Mouse (Mus musculus) embryo, embryonic 10 days (tissue): ENCODE measurements at regions not wholly inside any gene's neighbourhood (a gene's known extent, or its start where the extent isn't known, plus 50 kb on each side); places are given as distances from the start of the nearest gene placed in this dataset.

Source experiments
- DNase-seq: peaks from one replicate; pipeline ENCODE4 v3.0.0-alpha.2; 2015; ENCODE audit warnings: low spot score

DNA sequence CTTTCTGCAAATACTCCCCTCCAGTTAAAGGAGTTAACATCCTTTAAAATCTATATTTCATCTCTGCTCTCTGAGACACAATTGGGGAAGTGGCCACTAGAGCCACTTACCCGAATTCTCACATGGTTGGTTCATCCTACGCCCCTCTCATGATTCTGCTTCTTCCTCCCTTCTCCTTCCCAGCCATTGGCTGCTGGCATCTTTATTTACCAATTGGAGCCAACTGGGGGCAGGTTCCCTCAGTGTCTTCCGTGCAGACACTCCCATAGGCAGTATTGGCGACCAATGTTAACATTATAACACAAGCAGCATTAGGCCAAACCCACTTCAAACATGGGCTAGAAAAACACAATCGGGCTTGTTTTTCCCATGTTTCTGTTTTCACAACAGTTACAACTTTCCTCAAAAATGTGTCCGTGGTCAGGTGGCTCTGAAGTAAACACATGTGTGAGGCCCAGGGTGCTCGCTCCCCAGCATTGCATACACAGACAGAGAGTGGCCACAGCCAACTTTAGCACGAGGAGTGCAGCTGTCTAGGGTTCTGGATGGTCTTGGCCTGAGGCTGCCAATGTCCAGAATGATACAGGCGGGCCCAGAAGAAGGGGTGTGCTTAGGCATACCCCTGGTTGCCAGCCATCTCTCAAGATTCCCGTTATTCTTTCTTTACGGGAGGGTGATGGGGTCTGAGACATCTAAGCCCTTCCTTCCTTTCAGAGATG, 119.1 kb downstream of the Zfp706 start:
- no peak for DNase-seq

DNA sequence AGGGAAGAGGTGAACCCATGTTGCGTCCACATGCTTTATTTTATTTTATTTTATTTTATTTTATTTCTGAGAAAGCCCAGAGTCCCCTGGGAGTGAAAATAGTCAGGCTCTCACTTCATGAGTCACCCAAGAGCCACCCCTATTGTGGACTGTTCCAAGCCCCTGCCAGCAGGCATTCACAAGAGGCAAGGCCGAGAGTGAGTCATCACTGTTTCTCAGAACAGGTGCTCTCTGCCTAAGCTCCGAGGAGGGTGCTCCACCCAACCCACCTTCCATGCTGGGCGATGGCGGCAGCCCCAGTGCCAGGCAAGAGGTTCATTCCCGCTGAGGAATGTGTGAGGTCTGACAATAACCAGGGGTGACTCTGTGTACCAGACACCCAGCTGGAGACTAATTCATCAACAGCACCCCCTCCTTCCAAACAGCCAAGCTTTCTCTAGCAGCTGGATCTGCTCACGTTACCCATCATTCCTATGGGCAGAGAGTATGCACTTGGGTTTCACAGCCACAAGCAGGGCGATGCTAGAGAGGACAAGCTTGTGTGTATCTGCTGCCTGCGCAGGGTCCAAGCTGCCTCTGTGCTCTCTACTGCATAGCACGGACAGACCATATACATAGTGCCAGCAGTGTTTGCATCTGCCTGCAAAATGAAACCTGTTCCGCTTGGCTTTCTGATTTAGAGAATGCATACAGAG, 122.8 kb downstream of the Zfp706 start:
- DNase-seq: no peak

DNA sequence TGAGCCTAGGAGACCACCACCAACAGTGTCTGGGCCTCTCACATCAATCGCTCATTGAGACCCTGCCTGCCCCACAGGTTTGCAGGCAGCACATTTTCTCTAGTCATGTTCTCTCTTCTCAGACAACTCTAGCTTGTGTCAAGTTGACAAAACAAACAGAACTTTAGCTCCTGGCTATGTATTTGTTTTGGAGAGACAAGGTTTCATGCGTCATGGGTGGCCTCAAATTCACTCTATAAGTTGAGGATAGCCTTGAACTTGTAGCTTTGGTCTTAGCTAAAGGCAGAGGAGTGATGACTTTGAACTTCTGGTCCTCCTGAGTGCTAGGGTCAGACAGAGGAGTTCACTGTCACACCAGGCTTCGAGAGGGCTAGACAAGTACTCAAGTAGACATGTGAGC, 123.5 kb downstream of the Zfp706 start:
- DNase-seq: no peak

DNA sequence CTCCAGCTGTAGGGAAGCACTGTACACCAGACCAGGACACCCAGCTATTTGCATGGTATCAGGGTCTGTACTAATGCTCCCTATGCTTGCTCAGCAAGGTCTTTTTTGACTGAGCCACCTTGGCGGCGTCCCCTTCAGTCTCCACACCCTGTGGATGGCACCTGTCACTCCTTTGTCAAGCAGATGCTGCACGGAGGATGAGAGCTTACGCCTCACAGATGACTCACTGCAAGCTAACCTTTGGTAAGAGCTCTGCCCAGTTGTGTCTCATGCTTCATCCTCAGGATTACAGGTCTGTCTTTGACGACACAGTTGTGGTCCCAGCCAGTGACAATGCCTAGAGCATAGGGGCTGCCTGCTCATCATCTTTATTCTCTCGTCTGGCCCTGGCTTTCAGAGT, 124.4 kb downstream of the Zfp706 start:
- no peak for DNase-seq

DNA sequence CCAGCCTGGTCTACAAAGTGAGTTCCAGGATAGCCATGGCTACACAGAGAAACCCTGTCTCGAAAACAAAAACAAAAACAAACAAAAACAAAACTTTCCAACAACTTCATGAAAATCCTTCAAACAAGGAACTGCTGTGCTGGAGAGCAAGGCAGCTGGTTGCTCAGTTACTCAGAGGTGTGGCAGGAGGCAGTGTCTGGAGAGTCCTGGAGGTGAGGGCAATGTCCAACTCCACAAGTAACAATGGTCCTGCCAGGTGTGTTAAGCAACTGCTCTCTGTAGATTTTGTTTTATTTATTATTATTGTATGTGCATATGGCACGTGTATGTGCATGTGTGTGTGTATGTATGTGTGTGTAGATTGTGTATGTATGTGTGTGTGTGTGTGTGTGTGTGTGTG, 126.0 kb downstream of the Zfp706 start:
- DNase-seq: no peak

DNA sequence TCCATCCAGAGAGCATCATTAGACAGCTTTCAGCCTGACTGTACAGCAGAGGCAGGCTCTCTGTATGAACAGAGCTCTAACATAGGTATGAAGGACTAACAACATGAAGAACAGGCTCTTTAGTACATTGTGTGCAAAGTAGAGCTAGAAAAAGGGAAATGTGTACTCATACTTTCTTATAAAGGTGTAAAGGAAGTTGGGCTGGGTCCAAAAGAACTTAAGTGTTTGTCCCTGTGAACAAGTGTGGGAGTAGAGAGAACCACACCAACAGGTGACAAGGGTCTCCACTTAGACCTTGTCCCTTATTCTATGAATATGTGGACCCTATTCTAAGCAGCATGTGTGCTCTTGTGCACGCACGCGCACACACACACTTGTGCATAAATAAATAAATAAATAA, 127.0 kb downstream of the Zfp706 start:
- no peak for DNase-seq

DNA sequence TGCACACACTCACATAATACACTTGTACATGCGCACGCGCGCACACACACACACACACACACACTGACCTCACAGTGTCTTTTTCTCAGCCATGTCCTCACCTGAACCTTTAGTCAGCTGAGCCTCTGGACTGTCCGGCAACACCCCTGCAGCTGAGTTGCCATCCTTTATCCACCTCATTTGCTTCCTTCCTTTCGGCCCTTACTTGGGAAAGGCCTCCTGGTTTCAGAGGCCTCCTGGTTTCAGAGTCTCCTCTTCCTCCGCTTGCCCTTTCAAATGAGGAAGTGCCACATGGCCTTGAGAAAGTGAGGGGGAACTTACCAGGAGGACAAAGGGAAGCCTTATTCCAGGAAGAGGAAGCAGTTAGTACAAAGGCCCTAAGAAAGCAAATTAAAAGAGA, 128.0 kb downstream of the Zfp706 start:
- no peak for DNase-seq

DNA sequence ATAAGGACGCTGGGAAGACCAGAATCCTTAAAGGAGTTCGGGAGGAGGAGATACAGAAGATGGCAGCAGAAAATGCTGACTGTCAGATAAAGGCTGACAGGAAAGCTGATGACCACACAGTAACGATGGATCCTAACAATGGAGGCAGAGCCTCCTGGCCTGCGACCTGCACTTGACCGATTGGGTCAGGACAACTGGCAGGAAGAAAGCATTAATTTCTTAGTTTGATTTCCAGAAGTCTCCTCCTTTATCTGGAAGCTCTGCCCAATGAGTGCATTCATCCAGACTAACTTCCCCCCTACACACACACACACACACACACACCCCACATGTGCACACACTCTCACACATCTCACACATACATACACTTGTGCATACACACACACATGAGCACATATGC, 128.6 kb downstream of the Zfp706 start:
- DNase-seq: no peak

DNA sequence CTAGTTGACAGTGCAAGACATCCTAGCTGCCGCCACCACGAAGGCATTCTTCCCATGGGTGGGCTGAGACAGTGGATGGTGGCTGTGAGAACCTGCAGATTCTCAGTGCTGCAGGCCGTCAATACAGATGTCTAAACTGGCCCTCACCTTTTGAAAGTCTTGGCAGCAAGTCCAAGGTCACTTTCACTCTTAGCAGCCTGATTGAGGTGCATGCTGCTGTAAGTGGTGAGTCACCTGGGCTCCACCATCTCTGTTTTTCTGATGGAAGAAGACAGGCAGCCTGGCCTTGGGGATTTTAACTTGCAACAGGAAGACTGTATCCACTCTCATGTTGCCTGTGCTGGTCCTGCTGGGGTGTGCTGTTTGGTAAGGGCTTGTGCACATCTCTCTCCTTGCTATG, 129.3 kb downstream of the Zfp706 start:
- DNase-seq: no peak

DNA sequence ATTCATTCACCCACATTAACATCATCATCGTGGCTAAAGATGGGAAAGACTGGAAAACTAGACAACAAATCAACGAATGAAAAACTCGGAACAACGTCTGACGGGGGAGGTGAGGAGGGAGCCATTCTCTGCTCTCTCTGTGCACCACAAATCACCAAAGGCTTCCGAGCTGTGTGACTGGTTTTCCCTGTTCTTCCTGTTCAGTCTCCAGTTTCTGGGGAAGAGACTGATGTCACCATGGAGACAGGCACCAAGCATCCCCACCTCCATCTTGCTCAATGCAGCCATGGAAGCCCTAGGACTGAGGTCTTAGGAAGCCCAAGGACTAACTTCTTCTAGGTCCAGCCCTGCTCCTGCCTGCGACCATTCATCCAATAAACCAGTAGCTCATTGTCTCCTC, 130.1 kb downstream of the Zfp706 start:
- DNase-seq: peak; percentile 59

DNA sequence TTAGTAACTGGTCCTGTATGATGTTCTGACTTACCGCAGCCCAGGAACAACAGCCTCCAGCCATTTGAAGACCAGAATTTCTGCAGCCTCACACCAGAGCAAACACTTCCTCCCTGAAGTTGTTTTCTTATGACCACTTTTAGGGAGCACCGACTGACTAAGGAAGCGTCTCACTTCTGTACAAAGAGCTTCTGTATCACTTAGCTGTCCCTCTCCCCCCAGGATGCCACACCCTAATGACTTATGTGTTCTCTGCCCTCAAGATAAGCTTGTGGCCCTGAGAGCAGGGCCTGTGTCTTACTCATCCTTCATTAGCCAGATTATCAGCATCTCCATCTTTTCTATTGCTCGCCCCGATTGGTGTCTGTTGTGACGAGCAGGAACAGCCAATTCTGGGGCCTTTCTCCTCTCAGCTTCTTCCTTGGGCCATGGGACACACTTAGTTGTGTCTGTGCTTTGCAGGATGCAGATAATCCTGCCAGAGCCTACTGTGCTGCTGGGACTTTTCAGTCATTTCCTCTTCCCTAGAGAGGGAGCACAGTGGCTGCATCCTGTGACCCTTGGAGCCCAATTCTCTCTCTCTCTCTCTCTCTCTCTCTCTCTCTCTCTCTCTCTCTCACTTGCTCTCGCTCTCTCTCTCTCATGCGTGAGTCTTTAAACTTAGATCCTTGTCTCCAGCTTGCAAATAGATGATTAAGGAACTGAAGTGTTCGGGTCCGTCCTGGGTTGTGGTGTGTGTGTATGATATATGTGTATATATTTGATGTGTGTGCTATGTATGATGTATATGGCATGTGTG, 131.4 kb downstream of the Zfp706 start:
- no peak for DNase-seq

DNA sequence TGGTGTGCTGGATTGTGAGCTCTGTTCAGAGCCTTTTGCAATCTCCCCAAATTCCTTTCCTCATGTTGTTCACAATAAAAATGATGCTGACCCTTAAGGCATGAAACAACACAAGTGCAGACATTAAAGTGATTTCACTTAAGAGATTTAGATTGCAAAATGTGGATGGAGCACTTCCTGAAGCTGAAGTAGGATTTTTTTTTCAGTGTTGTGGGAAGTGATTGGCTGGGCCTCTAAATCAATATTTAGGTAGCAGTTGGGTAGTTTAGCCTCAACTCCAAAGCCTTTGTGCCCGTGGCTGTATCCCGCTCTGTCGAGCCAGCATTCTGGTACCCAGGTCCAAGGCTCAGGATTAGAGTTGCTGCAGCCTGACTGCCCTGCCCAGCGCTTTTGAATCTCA, 133.0 kb downstream of the Zfp706 start:
- no peak for DNase-seq

DNA sequence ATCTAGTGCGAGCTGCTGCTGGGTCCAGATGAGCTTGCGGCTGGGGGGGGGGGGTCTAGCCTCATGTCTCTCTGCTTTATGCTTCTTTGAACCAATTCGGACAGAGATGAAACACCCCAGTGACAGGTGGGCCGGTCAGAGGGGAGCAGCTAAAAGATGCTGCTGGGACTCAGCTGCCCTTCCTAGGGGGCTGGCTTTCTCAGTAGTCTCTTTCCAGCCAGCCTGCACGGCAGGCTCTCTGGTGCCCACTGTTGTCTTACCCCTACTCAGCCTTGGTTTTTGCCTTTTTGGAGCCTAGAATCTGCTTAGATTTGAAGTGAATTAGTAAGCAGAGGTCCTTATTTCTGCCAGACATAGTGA, 133.7 kb downstream of the Zfp706 start:
- no peak for DNase-seq

DNA sequence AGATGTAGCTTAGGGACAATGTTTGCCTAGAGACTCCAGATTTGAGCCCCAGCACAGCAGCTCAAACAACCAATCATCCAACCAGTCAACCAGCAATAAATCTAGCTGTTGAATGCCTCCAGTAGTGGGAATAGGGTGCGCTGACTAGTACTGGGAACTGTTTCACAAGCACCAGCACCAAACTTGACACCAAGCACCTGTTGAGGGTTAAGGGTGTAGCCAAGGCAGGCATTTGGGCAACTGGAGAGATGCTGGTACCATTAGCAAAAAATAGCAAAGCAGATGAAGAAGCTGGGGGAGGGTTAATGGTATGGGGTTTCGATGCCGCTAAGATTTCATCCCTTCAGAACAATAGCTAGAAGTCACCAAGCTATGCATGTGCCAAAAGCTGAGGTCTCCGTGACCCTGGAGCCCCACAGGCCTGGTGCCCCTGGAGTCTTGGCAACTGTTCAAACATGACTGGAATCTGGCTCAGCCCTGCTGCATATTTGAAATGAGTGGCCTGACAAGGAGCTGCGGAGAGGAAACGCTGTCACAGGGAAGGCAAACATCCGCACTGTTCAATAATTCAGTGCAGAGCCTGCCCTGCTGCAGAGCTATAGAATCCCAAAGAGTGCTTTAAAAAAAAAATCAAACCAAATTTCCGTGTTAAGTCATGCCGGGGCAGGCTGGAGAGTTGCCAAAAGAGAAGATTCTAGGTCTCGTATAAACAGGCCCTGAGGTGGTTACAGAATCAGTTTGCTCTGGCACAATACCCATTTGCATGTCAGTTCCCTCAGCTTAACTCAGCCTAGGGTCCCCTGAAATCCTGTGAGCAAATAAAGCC, 134.3 kb downstream of the Zfp706 start:
- peak; percentile 77 for DNase-seq

DNA sequence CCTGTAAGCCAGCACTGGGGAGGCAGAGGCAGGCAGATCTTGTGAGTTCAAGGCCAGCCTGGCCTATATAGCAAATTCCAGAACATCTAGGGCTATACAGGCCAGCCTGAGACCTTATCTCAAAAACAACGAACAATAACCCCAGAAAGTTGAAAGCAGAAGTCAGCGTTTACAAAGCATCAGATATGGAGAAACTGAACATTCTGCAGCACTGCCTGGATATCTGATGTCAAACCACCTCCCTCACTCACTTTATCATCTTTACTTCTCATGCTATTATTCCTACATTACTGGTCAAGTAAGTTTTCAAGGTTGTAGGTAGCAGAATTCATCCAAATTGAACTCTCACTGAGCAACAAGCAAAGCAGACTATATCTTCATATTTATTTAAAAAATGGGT, 135.0 kb downstream of the Zfp706 start:
- DNase-seq: no peak

DNA sequence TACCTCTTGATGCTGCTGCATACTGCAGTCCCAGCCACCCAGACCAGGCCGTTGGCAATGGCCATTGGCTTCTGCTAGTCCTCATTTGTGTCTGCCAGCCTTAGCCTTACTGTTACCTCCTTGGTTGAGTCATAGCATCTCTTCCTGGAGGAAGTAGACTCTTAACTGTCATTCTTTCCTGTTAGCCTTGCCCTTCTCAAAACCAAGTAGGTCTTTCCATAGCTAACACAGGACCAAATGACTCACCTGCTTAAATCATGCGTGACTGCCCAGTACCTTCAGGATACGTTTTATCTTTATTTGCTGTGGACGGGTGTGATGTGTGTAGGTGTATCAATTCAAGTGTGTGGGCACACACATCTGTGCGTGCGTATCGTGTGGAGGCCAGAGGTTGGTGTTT, 136.9 kb downstream of the Zfp706 start:
- DNase-seq: no peak

DNA sequence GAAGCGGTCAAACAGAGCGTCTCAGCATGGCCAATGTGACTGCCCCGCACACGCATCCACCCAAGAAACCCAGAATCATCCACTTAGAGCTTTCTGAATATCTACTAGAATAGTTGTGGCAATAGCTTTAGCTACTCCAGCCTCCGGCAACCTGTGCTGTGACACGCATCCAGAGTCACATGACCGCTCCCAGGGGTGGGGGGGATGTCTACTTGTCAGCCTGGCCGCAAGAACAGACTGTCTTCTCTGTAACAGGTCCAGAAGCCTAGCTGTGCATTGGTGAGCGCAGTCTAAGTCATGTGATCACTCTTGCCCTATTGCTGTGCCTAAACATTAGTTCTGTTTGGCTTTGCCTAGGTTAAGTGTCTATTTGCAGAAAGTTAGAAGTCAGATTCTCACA, 137.5 kb downstream of the Zfp706 start:
- no peak for DNase-seq

DNA sequence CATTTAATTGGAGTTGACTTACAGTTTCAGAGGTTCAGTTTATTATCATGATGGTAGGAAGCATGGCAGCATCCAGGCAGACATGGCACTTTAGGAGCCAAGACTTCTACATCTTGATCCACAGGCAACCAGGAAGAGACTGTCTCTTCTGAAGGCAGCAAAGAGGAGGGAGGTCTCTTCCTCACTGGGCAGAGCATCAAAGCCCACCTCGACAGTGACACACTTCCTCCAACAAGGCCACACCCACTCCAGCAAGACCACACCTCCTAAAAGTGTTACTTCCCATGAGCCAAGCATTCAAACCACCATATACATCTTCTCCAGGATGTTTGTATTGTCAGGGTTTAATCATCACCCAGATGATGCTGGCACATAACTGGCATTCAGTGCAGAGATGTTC, 141.5 kb downstream of the Zfp706 start:
- no peak for DNase-seq

DNA sequence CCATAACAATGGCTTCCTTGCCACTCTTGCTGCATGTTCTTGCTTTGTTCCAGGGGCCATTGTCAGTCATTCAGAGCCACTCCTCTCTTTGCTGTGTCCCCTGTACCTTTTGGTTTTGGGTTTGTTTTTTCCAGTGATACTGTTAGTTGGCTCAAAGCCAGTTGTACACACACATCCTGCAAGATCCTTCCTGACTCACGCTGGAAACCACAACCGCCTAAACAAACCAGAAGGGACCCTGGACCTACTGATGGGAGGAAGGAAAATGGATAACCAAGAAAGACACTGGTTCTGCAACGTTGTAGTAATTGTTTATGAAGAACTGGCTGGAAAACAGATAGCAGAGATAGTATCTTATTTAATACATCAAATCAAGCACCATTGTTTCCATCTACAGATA, 142.2 kb downstream of the Zfp706 start:
- no peak for DNase-seq

DNA sequence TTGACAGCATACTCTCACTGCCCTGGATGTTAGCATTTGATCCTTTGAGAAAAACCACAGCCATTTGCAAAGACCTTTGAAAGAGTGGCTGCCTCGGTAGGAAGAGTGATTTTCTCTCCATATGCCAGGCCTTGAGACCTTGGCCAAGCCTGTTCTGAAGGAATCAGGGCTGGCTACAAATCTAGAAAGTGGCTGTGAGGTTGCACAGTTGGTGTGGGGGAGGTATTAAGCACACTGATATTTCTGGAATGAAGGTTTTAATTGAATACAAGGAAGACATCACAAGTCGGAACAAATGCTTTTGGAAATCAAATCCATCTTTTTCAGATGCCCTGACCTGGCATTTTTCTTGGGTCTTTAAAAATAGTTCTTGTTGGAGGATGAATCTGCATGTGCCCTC, 143.5 kb downstream of the Zfp706 start:
- DNase-seq: no peak

DNA sequence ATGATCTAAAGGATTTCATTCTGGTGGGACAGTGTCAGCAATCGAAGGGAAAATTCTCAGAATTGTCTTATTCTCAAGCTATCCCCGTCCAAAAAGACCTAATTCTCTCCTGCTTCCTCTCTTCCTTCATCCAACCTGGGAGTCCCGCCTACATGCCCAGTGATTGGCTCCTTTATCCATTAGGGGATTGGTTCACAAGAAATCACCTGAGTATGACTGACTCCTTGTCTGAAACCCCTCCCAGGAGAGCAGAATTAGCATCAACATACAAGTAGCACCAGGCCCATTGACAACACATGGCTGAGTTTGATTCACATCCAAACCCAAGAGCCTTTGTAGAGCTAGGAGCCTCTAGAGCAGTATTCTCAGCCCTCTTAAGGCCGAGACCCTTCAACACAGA, 148.9 kb downstream of the Zfp706 start:
- DNase-seq: no peak

DNA sequence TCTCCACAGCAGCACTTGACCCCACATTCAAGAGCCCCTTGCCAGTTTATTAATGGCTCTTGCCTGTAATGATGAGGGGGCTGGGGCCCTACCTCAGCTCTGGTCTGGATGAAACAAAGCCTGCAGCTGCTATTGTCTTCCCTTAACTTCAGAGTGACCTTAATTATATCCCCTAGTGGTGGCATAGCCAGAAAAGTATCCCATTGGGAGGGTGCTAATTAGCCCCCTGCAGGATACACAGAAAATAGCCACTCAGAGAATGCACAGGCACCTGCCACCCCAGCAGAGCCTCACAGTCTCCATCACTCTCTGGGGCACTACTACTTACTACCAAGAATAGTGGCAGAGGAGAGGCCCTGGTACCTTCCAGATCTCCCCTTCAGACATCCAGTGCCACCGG, 150.0 kb downstream of the Zfp706 start:
- DNase-seq: no peak
